Mouse (Mus musculus) right cerebral cortex, postnatal 10 days (tissue): ENCODE results near the gene Stk4.

ENCODE experiments used
- DNase-seq, 2 experiments: peaks; one replicate each; pipeline ENCODE4 v3.0.0; 2021; ENCODE audit warnings: low spot score in 2 of 2

Stk4 gene

GRCm38 (mm10) chr2:164174649-164175395, 104.7 kb downstream of the Stk4 start:
- peak; percentile 78 to 90 for DNase-seq

- DNase-seq = no peak
Observed at GRCm38 (mm10) chr2:164175850-164176249, 105.7 kb downstream of the Stk4 start.

GRCm38 (mm10) chr2:164177831-164178230, 107.7 kb downstream of the Stk4 start:
- DNase-seq = no peak

- DNase-seq = peak; percentile 28 to 36
Observed at GRCm38 (mm10) chr2:164180124-164180523, 110.0 kb downstream of the Stk4 start.

- no peak for DNase-seq
Observed at GRCm38 (mm10) chr2:164180770-164181169, 110.6 kb downstream of the Stk4 start.

- peak in 1 of 2 experiments; percentile 3 for DNase-seq
Observed at GRCm38 (mm10) chr2:164182692-164183255, 112.7 kb downstream of the Stk4 start, which contains the start of gene Wfdc5. Gene Wfdc5 (minus strand): TSS chr2:164182742.

- DNase-seq = peak in 1 of 2 experiments; percentile 5
Observed at GRCm38 (mm10) chr2:164183340-164183739, 113.2 kb downstream of the Stk4 start.

GRCm38 (mm10) chr2:164184145-164184719, 114.1 kb downstream of the Stk4 start:
- DNase-seq = peak in 1 of 2 experiments; percentile 6

- DNase-seq = peak in 1 of 2 experiments; percentile 9
Observed at GRCm38 (mm10) chr2:164188722-164189121, 118.6 kb downstream of the Stk4 start.

- DNase-seq = peak in 1 of 2 experiments; percentile 10
Observed at GRCm38 (mm10) chr2:164190576-164190975, 120.5 kb downstream of the Stk4 start, which contains the start of gene Wfdc12. Gene Wfdc12 (minus strand): TSS chr2:164190608.

- DNase-seq = peak in 1 of 2 experiments; percentile 1
Observed at GRCm38 (mm10) chr2:164192279-164192678, 122.2 kb downstream of the Stk4 start.

- peak in 1 of 2 experiments; percentile 13 for DNase-seq
Observed at GRCm38 (mm10) chr2:164194959-164195630, 125.0 kb downstream of the Stk4 start.

GRCm38 (mm10) chr2:164195971-164196699, 126.0 kb downstream of the Stk4 start:
- DNase-seq = peak in 1 of 2 experiments; percentile 3

GRCm38 (mm10) chr2:164196700-164196990, 126.5 kb downstream of the Stk4 start:
- no peak for DNase-seq

- no peak for DNase-seq
Observed at GRCm38 (mm10) chr2:164199626-164200327, 129.7 kb downstream of the Stk4 start, which contains the start of gene Wfdc15a. Gene Wfdc15a (minus strand): TSS chr2:164200130.
